Mouse (Mus musculus): ENCODE measurements at regions not wholly inside any gene's neighbourhood (a gene's known extent, or its start where the extent isn't known, plus 50 kb on each side); places are given as distances from the start of the nearest gene placed in this dataset.

DNA sequence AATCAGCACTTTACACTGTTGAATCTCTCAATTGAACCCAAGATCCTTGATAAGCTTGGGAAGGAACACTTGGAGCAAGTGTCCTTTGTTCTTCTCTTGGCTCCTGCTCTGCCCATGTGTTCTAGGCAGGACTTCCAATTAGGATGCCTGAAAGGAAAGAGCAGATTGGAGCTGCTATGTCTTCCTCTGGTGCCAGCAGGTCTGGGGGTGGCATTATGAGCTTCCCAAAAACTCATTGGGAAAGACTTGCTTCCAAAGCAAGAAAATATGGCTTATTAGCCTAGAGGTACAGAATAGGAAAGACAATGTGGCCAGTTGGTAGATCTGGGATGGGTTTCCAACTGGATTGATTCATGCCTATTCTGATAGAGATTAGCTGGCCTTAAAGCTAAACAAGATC, 959.1 kb downstream of the Slc4a3 start:
- no peak for DNase-seq

DNA sequence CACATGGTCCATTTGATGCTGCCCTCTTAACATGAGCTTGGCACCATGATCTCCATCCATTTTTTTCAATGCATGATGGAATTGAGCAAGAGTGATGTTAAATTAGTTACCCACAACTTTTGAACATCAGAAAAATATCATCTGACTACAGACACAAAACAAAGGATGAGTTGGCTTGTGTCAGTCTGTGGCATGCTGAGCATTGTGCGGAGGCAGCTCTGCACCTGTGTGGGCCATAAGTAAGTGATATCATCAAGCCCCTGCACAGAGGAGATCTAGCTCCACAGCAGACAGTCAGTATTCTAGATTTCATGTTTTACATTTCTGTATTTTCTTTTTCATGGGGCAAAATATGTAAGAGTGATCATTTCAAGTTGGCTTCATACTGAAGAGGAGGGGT, 962.8 kb downstream of the Slc4a3 start:
- DNase-seq = no peak

DNA sequence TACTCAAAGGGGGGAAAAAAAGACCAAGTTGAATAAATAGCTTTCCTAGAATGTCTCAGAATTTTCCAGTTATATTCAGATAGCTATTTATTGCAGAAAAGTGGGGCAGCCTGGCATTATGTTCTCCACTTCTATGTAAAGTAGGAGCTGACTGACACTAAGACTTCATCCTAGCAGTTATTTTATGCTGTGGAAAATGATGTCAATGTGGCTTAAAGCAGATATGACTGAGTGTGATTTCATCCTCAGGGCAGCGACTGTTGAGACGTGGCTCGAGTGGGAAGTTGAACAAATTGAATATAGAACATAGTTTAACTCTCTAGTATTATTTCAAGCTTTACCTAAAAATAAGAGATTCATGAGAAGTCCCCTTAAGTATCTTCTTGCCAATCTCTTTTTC, 963.4 kb downstream of the Slc4a3 start:
- DNase-seq = no peak

DNA sequence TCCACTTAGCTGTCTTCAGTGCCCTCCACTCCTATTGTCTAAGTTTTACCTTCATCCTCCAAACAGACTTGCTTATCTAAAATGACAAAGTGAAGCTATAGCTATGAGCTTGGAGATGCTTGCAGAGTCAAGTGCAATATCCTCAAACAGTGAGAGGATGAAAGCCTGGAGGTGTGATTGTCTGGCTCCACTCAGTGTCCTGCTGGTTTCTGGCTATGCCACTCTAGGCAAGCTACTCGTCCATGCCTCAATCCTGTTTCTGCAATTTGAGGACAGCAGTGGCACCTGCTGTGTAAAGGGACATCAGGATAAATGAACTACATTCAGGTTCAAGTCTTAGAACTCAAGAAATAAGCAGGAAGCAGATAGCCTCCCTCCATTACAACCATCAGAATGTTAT, 966.1 kb downstream of the Slc4a3 start:
- DNase-seq = no peak

DNA sequence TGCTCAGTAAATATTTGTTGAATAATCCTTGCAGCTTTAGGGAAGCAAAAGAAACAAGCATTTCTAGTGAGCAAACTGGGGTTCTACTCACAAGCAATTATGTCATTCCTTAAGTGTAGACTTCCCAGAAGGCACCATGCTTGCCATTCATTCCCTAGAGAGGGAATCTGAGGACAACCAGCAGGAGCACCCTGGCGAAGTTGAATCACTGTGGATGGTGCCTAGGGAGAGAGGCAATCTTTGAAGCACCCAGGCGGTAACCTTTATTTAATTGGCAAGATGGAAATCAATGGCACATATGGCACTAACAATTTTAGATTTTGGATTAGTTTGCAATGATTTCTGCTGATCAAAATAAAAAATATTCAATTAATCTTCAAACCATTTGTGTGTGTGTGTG, 967.4 kb downstream of the Slc4a3 start:
- no peak for DNase-seq

DNA sequence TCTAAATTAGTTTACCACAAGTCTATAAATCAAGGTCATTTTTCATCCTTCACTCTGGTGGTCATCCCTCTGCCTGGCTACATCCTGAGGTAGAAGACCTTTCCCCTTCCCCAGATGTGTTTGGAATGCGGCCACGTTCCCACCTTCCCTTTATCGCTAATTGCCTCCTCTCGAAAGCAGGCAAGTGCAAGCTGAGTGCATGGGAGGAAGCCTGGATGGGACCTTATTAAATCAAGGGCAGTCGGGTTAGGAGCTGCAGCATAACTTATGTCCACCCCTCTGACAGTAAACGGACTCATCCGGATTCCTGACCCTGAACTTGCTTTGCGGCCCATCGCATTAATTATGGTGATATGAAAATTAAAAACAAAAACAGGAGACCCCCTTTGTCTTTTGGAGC, 983.5 kb downstream of the Slc4a3 start:
- peak in 1 of 2 experiments; percentile 1 for DNase-seq

DNA sequence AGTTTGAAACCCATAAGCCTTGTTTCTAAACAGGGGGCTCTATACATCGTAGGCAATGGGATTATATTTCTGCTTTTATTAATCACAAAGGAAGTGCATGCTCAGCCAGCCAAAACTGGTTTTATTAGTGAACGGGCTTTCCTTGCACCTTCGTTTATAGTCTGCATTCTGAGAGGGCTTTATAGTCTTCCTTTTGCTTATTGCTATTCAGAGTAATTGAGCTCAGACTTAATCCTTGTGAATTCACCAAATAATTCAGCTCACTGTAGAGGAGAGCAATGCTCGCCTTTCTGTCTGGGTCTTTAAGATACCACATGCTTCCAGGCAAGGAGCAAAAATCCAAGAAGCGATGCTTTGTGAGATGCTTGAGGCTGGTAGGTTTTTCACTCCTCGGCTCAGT, 984.3 kb downstream of the Slc4a3 start:
- DNase-seq = no peak

DNA sequence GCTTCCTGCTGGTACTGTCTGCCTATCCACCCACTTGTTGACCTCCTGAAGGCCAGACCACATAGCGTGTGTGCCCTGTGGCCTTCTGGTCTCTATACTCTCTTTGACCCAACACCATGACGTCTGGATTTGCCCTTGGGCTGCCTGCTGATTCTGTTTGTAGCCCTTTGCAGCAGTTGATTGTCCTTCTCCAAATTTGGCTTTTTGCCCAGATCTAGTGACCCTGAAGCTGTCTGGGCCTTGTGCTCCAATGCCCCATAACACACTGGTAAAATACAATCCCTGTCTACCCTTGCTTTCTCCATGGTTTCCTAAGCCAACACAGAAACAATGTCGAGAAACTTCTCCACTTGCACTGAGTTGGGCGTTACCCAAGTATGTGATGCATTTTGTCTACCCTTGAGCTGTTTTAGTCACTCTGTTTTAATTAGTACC, 979.3 kb downstream of the Epha4 start:
- DNase-seq = peak; percentile 63 to 75

DNA sequence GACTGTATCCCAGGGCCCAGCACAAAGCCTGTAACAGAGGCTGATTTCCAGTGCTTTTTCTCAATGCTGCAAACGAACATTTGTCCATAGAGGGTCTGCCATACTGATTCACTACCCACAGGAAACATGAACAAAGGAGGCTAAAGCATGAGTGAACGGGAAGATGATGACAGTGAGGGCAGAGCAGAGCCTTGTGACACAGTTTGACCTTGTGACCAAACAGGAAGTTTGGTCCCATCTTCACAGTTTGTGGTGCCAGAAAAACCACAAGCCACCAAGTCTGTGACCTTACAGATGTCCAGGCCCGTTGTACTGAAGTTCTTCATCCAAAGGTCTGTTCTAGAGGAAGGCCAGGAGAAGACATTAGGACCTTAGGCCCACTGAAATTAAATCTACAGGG, 974.4 kb downstream of the Epha4 start:
- DNase-seq = peak in 1 of 2 experiments; percentile 1

DNA sequence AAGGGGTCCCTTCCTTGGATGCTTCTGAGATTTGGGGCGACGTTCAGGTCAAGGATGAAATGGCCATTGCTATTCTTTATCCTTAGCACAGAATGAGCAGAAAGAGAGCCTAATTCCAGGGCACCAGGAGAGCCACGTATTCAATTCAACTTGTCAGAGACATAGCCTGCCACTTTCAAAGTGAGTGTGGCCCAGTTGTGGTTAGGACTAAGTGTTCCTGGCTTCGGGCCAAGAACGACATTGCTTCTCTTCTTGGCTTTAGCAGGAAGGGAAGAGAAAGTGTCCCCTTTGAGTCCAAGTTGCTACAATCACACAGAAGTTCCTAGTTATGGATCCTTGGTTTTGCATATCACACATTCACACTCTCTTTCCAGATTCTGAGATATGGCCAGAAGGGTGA, 964.0 kb downstream of the Epha4 start:
- DNase-seq = peak; percentile 61 to 65

DNA sequence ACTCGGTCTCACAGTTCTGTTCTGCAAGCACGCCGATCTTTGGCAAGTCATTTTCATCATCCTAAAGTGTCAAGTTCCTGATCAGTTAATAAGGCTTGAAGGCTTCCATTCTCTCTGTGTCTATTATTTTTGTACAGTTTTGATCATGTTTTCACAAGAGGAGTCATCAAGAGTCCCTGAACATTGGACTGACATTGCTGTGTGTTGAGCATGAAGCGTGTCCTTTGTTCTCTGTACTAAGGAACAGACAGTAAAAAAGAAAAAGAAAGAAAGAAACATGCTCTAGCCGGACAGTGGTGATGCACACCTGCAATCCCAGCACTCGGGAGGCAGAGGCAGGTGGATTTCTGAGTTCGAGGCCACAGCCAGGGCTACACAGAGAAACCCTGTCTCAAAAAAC, 955.4 kb downstream of the Epha4 start:
- no peak for DNase-seq

DNA sequence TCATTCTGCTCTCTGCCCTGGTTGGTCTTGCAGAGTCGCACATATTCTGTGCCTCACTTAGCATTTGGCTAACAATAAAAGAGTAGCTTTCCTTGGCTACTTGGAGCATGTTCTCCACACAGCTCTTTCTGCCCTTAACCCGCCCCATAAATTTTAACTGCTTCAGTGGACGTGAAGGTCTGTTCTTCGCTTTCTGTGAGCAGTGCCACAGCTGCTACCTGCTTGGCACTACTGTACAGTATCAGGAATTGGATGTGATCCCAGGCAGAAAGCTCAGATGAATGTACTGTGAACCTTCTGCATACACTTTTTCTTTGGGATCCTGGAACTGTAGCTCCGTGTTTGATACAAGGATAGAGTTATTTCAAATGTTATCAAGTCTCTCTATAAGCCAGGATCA, 939.4 kb downstream of the Epha4 start:
- DNase-seq = no peak

DNA sequence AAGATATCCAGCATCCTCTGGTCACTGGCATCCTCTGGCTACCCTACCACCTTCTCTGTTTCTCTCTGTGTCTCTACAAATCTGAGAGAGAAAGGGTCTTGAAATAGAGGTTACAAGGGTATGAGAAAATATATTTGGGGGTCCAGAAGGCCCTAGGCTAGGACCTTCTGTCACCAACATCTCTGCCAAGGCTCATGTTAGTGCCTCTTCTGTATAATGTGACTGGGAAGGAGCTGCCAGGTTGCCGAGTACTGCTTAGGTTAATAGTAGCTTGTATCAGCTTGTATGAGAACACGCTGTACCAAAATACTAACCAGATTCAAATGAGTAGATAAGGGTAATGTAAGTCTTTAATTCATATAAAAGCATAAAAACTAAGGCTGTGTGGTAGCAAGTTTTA, 929.0 kb downstream of the Epha4 start:
- no peak for DNase-seq

DNA sequence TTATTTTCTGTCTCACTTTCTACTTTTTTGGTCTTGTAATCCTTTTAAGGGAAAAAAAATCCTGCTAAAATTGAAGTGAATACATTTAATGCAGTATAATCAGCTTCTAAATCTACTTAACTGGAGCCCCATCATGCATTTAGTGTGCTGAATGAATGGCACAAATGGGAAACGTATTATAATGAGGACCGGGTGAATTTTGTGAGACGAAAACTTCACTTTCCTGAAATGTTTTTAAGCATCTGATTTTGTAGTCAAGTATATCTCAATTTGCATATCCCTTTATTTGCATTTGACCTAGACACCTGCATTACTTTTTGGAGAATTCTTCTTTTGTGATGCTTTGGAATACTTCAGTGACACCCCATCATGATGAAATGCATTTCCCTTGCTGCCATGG, 889.1 kb downstream of the Epha4 start:
- DNase-seq = no peak

DNA sequence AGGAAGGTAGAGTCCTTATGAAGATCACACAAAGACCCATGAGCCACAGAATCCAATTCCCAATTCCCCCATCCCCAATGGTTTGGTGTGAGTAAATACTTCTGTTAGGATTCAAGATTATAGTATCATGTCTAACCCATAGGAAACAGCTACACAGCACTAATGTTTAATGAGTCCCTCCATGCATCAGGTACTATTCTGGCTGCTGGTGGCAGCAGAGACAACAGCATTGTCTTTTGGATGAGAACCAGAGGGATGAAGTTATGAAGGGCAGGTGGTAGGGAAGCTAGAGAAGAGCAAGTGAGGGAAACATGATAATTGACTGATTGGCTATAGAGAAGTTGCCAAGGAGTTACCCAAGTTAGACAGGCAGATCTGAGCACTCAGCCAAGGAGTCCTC, 885.0 kb downstream of the Epha4 start:
- DNase-seq = no peak

DNA sequence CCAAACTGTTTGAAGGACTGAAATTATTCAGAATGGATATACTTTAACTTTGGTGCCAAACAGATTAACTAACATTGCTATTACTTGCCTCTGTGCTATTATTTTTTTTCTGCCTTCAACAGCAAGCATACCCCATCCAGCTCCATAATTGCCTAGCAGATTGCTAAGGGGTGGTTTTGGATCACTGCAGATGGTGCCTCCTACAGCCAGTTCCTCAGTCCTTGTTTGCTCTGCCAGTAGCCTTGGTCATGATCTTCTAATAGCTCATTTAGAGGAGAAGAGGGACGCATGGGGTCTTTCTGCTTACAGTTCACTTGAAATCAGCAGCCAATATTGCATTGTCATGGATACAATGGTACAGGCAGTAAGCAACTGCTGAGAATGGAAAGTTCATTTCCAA, 880.8 kb downstream of the Epha4 start:
- no peak for DNase-seq

DNA sequence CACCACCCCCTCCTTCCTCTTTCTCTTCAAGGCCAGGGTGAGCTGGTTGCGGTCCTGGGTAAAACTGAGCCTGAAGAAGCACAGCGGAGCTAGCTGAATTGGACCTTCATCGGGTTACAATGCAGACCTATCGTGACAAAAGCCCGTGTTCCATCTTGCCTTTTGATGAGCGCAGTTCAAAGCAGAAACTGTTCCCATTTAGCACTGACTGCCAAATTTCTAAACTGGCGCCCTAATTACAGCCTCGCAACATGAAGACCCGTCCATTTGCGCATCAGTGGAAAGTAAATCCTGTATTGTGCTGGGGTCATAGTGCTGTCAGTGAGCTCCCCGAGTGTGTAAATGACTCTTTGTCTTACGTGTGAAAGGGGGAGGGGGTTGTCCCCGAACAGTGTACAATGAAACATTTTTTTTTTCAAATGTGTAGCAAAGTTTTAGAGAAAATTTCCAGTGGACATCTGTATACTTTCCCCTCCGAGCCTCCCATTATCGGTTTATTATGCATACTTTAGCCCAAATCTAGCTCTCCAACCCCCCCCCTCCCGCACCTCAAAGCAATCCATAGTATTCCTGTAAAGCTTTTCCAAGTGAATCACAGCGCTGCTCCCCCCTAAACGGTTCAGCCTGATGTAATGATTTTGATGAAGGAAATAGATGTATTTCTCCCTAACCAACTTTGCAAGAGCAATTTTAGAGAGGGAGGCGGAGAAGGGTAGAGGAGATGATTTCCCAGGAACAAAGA, 877.4 kb downstream of the Epha4 start:
- DNase-seq = no peak

DNA sequence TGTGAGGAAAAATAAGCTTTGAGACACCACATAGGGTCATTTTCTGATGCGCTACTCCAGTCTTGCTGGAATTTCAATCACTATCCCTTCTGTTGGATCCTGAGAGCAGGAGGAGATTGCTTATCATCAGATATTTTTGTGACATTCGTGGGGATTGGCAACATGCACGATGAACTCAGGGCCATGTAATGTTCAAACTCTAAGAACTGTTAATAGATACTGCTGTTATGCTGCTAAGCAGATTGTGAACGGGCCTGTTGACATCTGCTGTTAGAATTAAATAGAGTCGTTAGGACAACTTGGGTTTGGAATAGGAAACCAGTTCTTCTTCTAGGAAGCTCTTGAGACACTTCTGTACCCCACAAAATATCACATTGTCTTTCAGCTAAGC, 876.9 kb downstream of the Epha4 start:
- no peak for DNase-seq

DNA sequence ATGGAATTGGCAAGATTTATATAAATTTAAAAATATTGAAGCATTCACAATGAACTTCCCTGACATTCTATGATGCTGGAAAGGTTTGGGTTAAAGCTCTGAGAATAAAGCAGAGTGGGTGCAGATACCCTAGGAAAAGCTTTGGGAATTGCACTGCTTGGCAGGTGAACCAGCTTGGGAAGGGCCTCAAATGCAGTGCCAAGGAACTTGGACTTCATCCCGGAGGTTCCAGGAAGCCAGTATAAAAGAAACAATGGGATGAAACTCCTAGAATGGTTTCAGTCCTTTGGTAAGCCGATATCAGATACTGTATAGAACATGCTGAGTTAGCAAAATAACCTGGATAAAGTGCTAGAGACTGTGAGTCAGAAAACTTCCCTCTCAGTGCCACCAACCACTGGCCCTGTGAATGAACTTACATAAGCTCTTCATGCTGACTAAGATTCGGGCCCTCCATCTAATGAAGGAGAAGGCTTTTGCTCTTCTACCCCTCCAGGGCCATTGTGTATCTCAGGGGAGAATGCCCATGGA, 873.6 kb downstream of the Epha4 start:
- no peak for DNase-seq

DNA sequence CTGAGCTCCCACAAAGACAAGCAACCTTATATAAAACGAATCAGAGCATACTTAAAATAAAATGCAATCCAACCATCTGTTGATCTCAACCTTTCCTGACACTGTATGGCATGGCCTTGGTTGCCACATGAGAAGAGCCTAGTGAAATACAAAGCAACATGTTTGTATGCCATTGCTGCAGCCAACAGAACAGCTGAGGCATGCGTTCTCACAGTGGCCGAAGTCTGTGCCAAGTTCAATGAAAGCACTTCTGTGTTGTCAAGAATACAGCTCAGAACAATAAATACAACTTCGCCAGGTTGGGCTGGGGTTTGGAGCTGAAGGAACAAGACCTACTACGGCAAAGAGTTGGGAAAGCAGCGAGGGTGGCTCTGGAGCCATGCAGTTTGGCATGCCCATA, 872.2 kb downstream of the Epha4 start:
- DNase-seq = no peak

DNA sequence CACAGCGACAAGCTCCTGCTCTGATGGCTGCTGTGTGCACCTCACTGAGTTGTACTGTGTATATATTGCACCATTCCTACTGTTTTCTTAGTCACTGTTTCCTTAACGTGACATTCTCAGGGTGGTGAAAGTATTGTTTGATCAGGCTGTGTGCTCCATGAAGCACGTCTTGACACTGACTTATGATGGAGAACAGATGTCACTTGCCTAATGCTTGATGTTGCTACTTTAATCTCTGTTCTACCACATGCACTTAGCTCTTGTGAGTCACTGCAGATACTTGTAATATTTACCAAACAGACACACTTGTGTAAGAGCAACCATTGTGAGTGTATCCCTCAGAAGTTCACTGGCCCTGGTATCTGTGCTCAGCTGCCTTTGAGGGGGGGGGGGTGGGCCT, 870.0 kb downstream of the Epha4 start:
- DNase-seq = no peak

DNA sequence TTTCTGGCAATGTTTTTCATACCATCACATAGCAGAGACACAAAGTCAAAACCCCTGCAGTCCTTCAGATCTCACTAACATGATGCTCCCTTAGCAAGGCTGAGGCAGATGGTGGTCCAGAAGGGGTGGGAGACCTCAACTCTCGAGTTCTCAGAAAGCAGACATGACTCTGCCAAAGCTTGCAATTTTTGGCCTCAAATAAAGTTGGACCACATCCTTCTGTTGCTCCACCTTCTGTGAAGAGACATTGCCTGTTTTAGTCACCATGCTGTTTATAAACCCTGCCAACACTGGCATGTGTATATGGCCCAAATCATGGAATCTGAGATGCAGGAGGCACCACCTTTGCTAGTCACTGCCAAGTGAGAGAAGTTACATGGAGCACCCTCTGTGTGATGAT, 860.1 kb downstream of the Epha4 start:
- no peak for DNase-seq

DNA sequence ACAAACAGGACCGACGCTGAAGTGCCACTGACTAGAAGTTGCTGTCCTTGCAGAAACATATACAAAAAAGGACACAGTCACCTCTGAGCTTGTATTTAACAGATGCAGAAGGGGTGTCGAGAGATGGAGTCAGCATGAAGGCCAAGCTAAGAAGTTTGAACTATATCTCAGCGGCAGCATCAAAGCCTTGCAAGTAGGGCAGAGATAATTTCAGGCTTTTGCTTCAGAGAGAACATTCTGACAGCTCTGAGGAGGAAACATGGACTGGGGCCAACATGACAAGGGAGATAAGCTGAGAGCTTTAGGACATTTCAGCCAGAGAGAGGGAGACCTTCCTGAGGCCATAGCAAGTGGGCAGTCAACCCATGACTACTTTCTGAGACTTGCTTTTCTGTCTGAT, 856.7 kb downstream of the Epha4 start:
- peak; percentile 59 to 75 for DNase-seq

DNA sequence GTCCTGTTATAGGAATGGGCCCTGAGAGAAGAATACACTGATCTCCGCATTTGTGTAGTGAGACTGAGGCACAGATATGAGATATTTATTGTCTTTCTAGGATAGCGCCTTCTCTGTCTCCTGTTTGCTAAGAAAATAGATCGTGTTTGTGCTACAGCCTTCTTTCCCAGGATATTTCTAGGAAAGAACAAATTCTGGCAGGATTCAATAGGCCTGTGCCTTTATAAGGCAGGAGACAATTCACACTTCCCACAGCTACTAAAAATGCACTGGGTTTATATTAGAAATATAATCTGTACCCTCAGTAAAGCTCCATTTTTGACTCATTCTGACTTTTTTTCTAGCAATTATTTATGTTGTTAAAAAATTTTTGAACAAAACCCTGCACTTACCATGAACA, 854.7 kb downstream of the Epha4 start:
- DNase-seq = no peak

DNA sequence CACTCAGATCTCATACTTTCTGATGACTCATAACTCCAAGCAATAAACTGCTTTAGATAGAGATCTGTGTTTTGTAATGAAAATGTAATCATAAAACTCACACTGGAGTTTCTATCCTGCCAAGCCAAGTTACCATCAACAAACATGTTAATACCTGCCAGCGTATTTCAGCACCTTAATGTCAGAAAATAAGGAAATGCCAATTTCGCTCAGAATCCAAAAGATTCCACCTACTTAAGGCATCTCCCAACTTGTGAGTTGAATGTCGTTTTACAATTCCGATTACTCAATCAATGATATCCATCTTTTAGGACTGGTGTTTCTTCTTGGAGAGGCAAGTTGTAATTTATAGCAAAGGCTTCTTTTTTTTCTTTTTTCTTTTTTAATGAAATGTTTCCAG, 850.5 kb downstream of the Epha4 start:
- DNase-seq = no peak
